In the genomic region with DNA sequence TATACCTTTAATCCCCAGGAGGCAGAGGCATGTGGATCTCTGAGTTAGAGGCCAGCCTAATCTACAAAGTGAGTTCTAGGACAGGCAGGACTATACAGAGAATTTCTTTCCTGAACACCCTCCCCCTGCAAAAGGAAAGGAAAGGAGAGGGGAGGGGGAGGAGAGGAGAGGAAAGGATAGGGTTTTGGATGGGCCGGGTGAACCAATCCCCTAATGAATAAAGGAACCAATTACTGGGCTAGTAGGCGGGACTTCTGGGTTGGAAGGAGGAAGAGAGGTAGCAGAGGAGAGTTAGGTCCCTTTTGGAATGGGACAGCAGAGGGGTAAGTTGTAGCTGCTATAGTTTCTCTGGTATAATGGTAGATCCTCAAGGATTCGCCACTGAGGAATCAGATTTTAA, we compare ENCODE assay signal across 27 mouse cellular contexts.
"Had no signal": no experiment of that assay in that cellular context is flagged by ENCODE, and none has a peak within 500 bp of the region (broad histone marks: within the 10 kb centered on the region; RNA-seq: fewer than 3 reads in every experiment).

No protein-coding gene starts in this region.

- H3K9ac ChIP-seq: heart, embryonic 13.5 days; heart, embryonic 15.5 days; hindbrain, embryonic 13.5 days; hindbrain, embryonic 15.5 days; limb, embryonic 13.5 days; limb, embryonic 15.5 days; liver, embryonic 12.5 days; liver, embryonic 14.5 days had no signal

- H3K27me3 ChIP-seq: heart, embryonic 13.5 days; heart, embryonic 15.5 days; hindbrain, embryonic 13.5 days; hindbrain, embryonic 15.5 days; limb, embryonic 13.5 days; limb, embryonic 15.5 days; liver, embryonic 12.5 days had no signal

- H3K4me2 ChIP-seq: heart, embryonic 11.5 days; heart, embryonic 13.5 days; heart, embryonic 15.5 days; hindbrain, embryonic 13.5 days; hindbrain, embryonic 15.5 days; limb, embryonic 13.5 days; limb, embryonic 15.5 days; liver, embryonic 12.5 days had no signal

- H3K27ac ChIP-seq: gastrocnemius, adult 2 months; heart, adult 2 months; heart, embryonic 13.5 days; heart, embryonic 15.5 days; hindbrain, embryonic 13.5 days; hindbrain, embryonic 15.5 days; hindbrain, postnatal 0 days; layer of hippocampus, adult 2 months; limb, embryonic 13.5 days; limb, embryonic 15.5 days; liver, embryonic 12.5 days; liver, embryonic 14.5 days had no signal

- DNase-seq: gastrocnemius, adult 2 months; gastrocnemius, postnatal 10 days; gastrocnemius, postnatal 36 days; heart, adult 11 months; heart, adult 2 months; heart, postnatal 14 days; heart, postnatal 36 days; kidney, adult 11 months; kidney, adult 2 months; kidney, adult 9 months; kidney, postnatal 10 days; kidney, postnatal 25 days; kidney, postnatal 4 days; layer of hippocampus, postnatal 36 days; left cerebral cortex, postnatal 4 days had no signal

- H3K4me1 ChIP-seq: heart, embryonic 13.5 days; heart, embryonic 15.5 days; hindbrain, embryonic 13.5 days; hindbrain, embryonic 15.5 days; limb, embryonic 13.5 days; limb, embryonic 15.5 days; liver, embryonic 12.5 days had no signal

- H3K4me3 ChIP-seq: gastrocnemius, adult 2 months; heart, adult 2 months; heart, embryonic 13.5 days; heart, embryonic 15.5 days; hindbrain, embryonic 13.5 days; hindbrain, embryonic 15.5 days; layer of hippocampus, adult 2 months; limb, embryonic 13.5 days; limb, embryonic 15.5 days; liver, embryonic 12.5 days had no signal

- H3K36me3 ChIP-seq: heart, embryonic 13.5 days; heart, embryonic 15.5 days; hindbrain, embryonic 13.5 days; hindbrain, embryonic 15.5 days; limb, embryonic 13.5 days; limb, embryonic 15.5 days; liver, embryonic 12.5 days had no signal

- ATAC-seq: hindbrain, postnatal 0 days; intestine, embryonic 16.5 days; liver, embryonic 12.5 days had no signal

- H3K9me3 ChIP-seq: hindbrain, embryonic 13.5 days; hindbrain, embryonic 15.5 days; limb, embryonic 15.5 days; liver, embryonic 12.5 days had no signal
